Mouse (Mus musculus): ENCODE data around the gene Arl15.

GRCm38 (mm10) chr13:113762766-113763516 is 31.4 kb upstream of the Arl15 start:
- TF ChIP-seq CTCF (IDR thresholded peaks at IDR 0.05; ENCODE audit: low read depth), result no peak
- no peak for TF ChIP-seq EP300 (optimal IDR thresholded peaks at IDR 0.05)
